ENCODE assay signal across 17 mouse cellular contexts in the genomic region with DNA sequence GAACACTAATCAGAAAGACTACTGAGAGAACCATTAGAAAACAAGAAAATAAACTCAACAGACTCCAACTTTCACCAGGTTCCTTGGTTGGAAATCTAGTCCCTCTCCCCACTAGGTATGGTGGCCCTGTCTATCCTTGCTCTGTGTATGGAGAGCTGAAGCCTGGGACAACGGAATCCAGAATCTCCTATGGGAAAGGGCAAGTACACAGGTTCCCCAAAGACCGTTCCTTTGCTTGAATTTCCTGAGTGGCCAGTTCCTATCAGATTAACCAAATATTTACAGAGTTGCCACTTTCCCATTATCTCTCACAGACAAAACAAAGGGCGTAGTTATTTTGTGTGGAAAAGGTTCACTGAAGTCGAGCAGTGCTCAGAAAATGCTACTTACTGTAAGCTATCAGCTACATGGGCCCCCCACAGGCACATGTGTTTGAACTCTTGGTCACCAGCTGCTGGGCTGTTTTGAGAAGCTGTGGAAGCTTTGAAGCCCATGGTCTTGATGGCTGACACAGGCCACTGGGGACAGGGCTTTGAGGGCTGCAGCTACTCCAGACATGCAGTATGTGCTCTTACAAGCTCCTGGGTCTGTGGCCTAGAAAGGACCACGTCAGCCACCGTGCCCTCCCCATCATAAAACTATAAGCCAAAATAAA.
"Had no signal": no experiment of that assay in that cellular context is flagged by ENCODE, and none has a peak within 500 bp of the region (broad histone marks: within the 10 kb centered on the region; RNA-seq: fewer than 3 reads in every experiment).

No protein-coding gene starts in this region.

- H3K27ac ChIP-seq: kidney, embryonic 15.5 days; left cerebral cortex, adult 2 months; limb, embryonic 10.5 days; liver, embryonic 15.5 days; lung, embryonic 15.5 days; macrophage; midbrain, embryonic 12.5 days; neural tube, embryonic 13.5 days had no signal

- H3K36me3 ChIP-seq: kidney, embryonic 15.5 days; limb, embryonic 10.5 days; liver, embryonic 15.5 days; lung, embryonic 15.5 days; midbrain, embryonic 12.5 days; neural tube, embryonic 13.5 days had no signal

- H3K4me2 ChIP-seq: kidney, embryonic 15.5 days; liver, embryonic 11.5 days; liver, embryonic 15.5 days; lung, embryonic 15.5 days; midbrain, embryonic 12.5 days; neural tube, embryonic 13.5 days had no signal

- H3K27me3 ChIP-seq: kidney, embryonic 15.5 days; liver, embryonic 15.5 days; lung, embryonic 15.5 days; megakaryocyte, embryonic 14.5 days; midbrain, embryonic 12.5 days; neural tube, embryonic 13.5 days had no signal

- H3K4me3 ChIP-seq: kidney, embryonic 15.5 days; left cerebral cortex, adult 2 months; limb, embryonic 10.5 days; liver, embryonic 15.5 days; lung, embryonic 15.5 days; megakaryocyte, embryonic 14.5 days; midbrain, embryonic 12.5 days; myocyte; neural tube, embryonic 13.5 days had no signal

- H3K4me1 ChIP-seq: kidney, embryonic 15.5 days; limb, embryonic 10.5 days; liver, embryonic 15.5 days; megakaryocyte, embryonic 14.5 days; midbrain, embryonic 12.5 days; neural tube, embryonic 13.5 days had no signal

- H3K9me3 ChIP-seq: kidney, embryonic 15.5 days; limb, embryonic 10.5 days; liver, embryonic 15.5 days; lung, embryonic 15.5 days; midbrain, embryonic 12.5 days; neural tube, embryonic 13.5 days had no signal

- DNase-seq: kidney, adult 2 months; kidney, postnatal 14 days; retina, postnatal 1 day; right cerebral cortex, postnatal 4 days; spleen, adult 18-20 months; thymus, postnatal 36 days had no signal

- H3K9ac ChIP-seq: kidney, embryonic 15.5 days; liver, embryonic 15.5 days; lung, embryonic 15.5 days; midbrain, embryonic 12.5 days; neural tube, embryonic 13.5 days had no signal
